Mouse (Mus musculus) limb, embryonic 11.5 days (tissue): ENCODE data around the gene Rbp7. TPM values are rescaled to one million over a fixed set of nuclear protein-coding genes. Genes with fewer than 3 reads are reported as not detected.
"Not testable (repeated sequence)": the region's sequence is repeated elsewhere in the genome, so short reads cannot be mapped to it uniquely, and the experiment has no call there.

ENCODE experiments used
- ATAC-seq: fragments of 200-750 bp; cut with Nextera tagmentation; 2 replicates; pipeline ENCODE4 v1.8.0; 2017; ENCODE audit warnings: low read depth; ENCODE audit not compliant: insufficient number of reproducible peaks, low FRiP score, low TSS enrichment
- DNase-seq: peaks from one replicate; pipeline ENCODE4 v3.0.0-alpha.2; 2015; ENCODE audit warnings: low spot score
- H3K27ac ChIP-seq: fragments of 300-500 bp; sonication (generic); replicated peaks from 2 replicates; pipeline ENCODE4 v1.5.1; 2014; ENCODE audit warnings: low read depth, mild to moderate bottlenecking, low read length
- H3K27me3 ChIP-seq: fragments of 300-500 bp; sonication (generic); 2 replicates; pipeline ENCODE4 v1.6.1; 2014; ENCODE audit warnings: mild to moderate bottlenecking, low read length, mixed read lengths; ENCODE audit not compliant: control insufficient read depth, insufficient read depth
- H3K36me3 ChIP-seq: fragments of 300-500 bp; sonication (generic); 2 replicates; pipeline ENCODE4 v1.6.1; 2014; ENCODE audit warnings: mild to moderate bottlenecking, low read length, moderate library complexity, mixed read lengths; ENCODE audit not compliant: control insufficient read depth, insufficient read depth
- H3K4me1 ChIP-seq: fragments of 300-500 bp; sonication (generic); 2 replicates; pipeline ENCODE4 v1.6.1; 2014; ENCODE audit warnings: low read length, mixed read lengths; ENCODE audit not compliant: control insufficient read depth, insufficient read depth
- H3K4me2 ChIP-seq: fragments of 300-500 bp; sonication (generic); 2 replicates; pipeline ENCODE4 v1.6.1; 2014; ENCODE audit warnings: low read depth, mild to moderate bottlenecking, moderate library complexity; ENCODE audit not compliant: severe bottlenecking
- H3K4me3 ChIP-seq: fragments of 300-500 bp; sonication (generic); 2 replicates; pipeline ENCODE4 v1.5.1; 2014; ENCODE audit warnings: low read depth, low read length
- H3K9ac ChIP-seq: fragments of 300-500 bp; sonication (generic); 2 replicates; pipeline ENCODE4 v1.6.1; 2014; ENCODE audit warnings: mild to moderate bottlenecking, low read length
- H3K9me3 ChIP-seq: fragments of 300-500 bp; sonication (generic); 2 replicates; pipeline ENCODE4 v1.6.1; 2016; ENCODE audit warnings: low read length; ENCODE audit not compliant: control insufficient read depth
- WGBS: fragments of 180-500 bp; shearing (Covaris S2); extraction: QIAGEN DNeasy Blood & Tissue Kit; methylation state at CpG from one replicate; pipeline ENCODE4 v1.1.7; 2014; 5-methylcytosine and 5-hydroxymethylcytosine counted together
- polyA plus RNA-seq: library from polyadenylated mRNA; unstranded; fragments of >200 nt; fragmentation: Nextera tagmentation; extraction: Ambion mirVana; gene quantifications from 2 replicates; pipeline ENCODE4 v1.2.1, GENCODE M21; 2014

Gene Rbp7
- polyA plus RNA-seq, 1 experiment from 2014 or later: not detected

- Histone ChIP-seq H3K27ac (no peak overlapping the region), H3K4me2 (no peak overlapping the region), H3K4me3 (no peak overlapping the region), H3K9ac (no peak overlapping the region), H3K9me3 (no peaks in the 10 kb centered on the region), H3K27me3 (no peaks in the 10 kb centered on the region), H3K4me1 (no peaks in the 10 kb centered on the region), H3K36me3 (no peaks in the 10 kb centered on the region)
- ATAC-seq (no peak), DNase-seq (no peak)
- 78% methylated on average over 4 of the region's 7 CpGs for WGBS
Measured at GRCm38 (mm10) chr4:149461579-149462304, 7.0 kb upstream of the Rbp7 start.

- not testable (repeated sequence) for H3K27me3 ChIP-seq, H3K4me1 ChIP-seq, DNase-seq, H3K9ac ChIP-seq, H3K9me3 ChIP-seq, H3K4me2 ChIP-seq, H3K27ac ChIP-seq, H3K36me3 ChIP-seq, ATAC-seq, H3K4me3 ChIP-seq
- WGBS: 90% methylated on average over 2 of the region's 2 CpGs
Measured at GRCm38 (mm10) chr4:149460475-149460874, 5.7 kb upstream of the Rbp7 start.

- DNase-seq: no peak
- Histone ChIP-seq H3K36me3 (no peaks in the 10 kb centered on the region), H3K27ac (no peak overlapping the region), H3K9me3 (no peaks in the 10 kb centered on the region), H3K27me3 (no peaks in the 10 kb centered on the region), H3K4me3 (no peak overlapping the region), H3K4me1 (no peaks in the 10 kb centered on the region), H3K9ac (no peak overlapping the region), H3K4me2 (no peak overlapping the region)
- WGBS: 90% methylated on average over 1 of the region's 1 CpGs
- no peak for ATAC-seq
Measured at GRCm38 (mm10) chr4:149459425-149459824, 4.6 kb upstream of the Rbp7 start.

- WGBS: 79% methylated on average over 5 of the region's 5 CpGs
- H3K4me1 ChIP-seq: no peaks in the 10 kb centered on the region
- H3K9me3 ChIP-seq: no peaks in the 10 kb centered on the region
- H3K4me3 ChIP-seq: no peak overlapping the region
- no peak for ATAC-seq
- no peaks in the 10 kb centered on the region for H3K27me3 ChIP-seq
- no peak overlapping the region for H3K9ac ChIP-seq
- no peak overlapping the region for H3K4me2 ChIP-seq
- H3K27ac ChIP-seq: no peak overlapping the region
- H3K36me3 ChIP-seq: no peaks in the 10 kb centered on the region
- no peak for DNase-seq
Measured at GRCm38 (mm10) chr4:149458526-149458925, 3.7 kb upstream of the Rbp7 start.

GRCm38 (mm10) chr4:149457831-149458430 lies 3.2 kb upstream of the Rbp7 start:
- 80% methylated on average over 6 of the region's 6 CpGs for WGBS
- H3K27ac ChIP-seq: no peak overlapping the region
- no peaks in the 10 kb centered on the region for H3K9me3 ChIP-seq
- DNase-seq: no peak
- H3K4me1 ChIP-seq: no peaks in the 10 kb centered on the region
- no peak overlapping the region for H3K4me3 ChIP-seq
- H3K27me3 ChIP-seq: no peaks in the 10 kb centered on the region
- no peaks in the 10 kb centered on the region for H3K36me3 ChIP-seq
- ATAC-seq: no peak
- no peak overlapping the region for H3K4me2 ChIP-seq
- no peak overlapping the region for H3K9ac ChIP-seq

GRCm38 (mm10) chr4:149457163-149457562 lies 2.4 kb upstream of the Rbp7 start:
- ATAC-seq, DNase-seq, H3K9ac ChIP-seq, H3K27ac ChIP-seq, H3K4me3 ChIP-seq, H3K4me2 ChIP-seq, H3K4me1 ChIP-seq, H3K36me3 ChIP-seq, H3K27me3 ChIP-seq, H3K9me3 ChIP-seq: not testable (repeated sequence)
- WGBS: 86% methylated on average over 25 of the region's 27 CpGs

- Histone ChIP-seq H3K9me3 (no peaks in the 10 kb centered on the region), H3K4me2 (no peak overlapping the region), H3K4me1 (no peaks in the 10 kb centered on the region), H3K4me3 (no peak overlapping the region), H3K27me3 (no peaks in the 10 kb centered on the region), H3K36me3 (no peaks in the 10 kb centered on the region), H3K9ac (no peak overlapping the region), H3K27ac (no peak overlapping the region)
- no peak for ATAC-seq
- no peak for DNase-seq
- WGBS: 84% methylated on average over 17 of the region's 17 CpGs
Measured at GRCm38 (mm10) chr4:149454263-149454662, 515 bp downstream of the Rbp7 start.

- no peak overlapping the region for H3K4me2 ChIP-seq
- H3K27me3 ChIP-seq: no peaks in the 10 kb centered on the region
- no peak overlapping the region for H3K4me3 ChIP-seq
- no peak overlapping the region for H3K9ac ChIP-seq
- DNase-seq (peak; percentile 56), ATAC-seq (no peak)
- H3K36me3 ChIP-seq: no peaks in the 10 kb centered on the region
- no peak overlapping the region for H3K27ac ChIP-seq
- H3K4me1 ChIP-seq: no peaks in the 10 kb centered on the region
- H3K9me3 ChIP-seq: no peaks in the 10 kb centered on the region
- 77% methylated on average over 4 of the region's 4 CpGs for WGBS
Measured at GRCm38 (mm10) chr4:149453656-149454055, 1.1 kb downstream of the Rbp7 start.
